Mouse (Mus musculus) kidney, postnatal 25 days (tissue): ENCODE results near the gene Mtch1.
"Not testable (repeated sequence)": the region's sequence is repeated elsewhere in the genome, so short reads cannot be mapped to it uniquely, and the experiment has no call there.

Experiments
- DNase-seq, 2 experiments: peaks; one replicate each; pipeline ENCODE4 v3.0.0; 2021; ENCODE audit warnings: mixed read lengths in 2 of 2

The Mtch1 gene

GRCm38 (mm10) chr17:29332186-29332685 lies 15.5 kb downstream of the Mtch1 start:
- peak in 1 of 2 experiments; percentile 42 for DNase-seq

GRCm38 (mm10) chr17:29330671-29331410 lies 16.9 kb downstream of the Mtch1 start:
- peak; percentile 41 to 80 for DNase-seq

- no peak for DNase-seq
Measured at GRCm38 (mm10) chr17:29330221-29330620, 17.5 kb downstream of the Mtch1 start.

- DNase-seq = no peak
Measured at GRCm38 (mm10) chr17:29327691-29328090, 20.0 kb downstream of the Mtch1 start.

- no peak for DNase-seq
Measured at GRCm38 (mm10) chr17:29326531-29327529, 20.9 kb downstream of the Mtch1 start.

GRCm38 (mm10) chr17:29325831-29326230 lies 21.9 kb downstream of the Mtch1 start:
- DNase-seq = no peak

- no peak for DNase-seq
Measured at GRCm38 (mm10) chr17:29323625-29324024, 24.1 kb downstream of the Mtch1 start.

- peak; percentile 66 to 82 for DNase-seq
Measured at GRCm38 (mm10) chr17:29322603-29322962, 25.2 kb downstream of the Mtch1 start.

- no peak for DNase-seq
Measured at GRCm38 (mm10) chr17:29321765-29322602, 25.8 kb downstream of the Mtch1 start.

- DNase-seq = no peak
Measured at GRCm38 (mm10) chr17:29319881-29320639, 27.7 kb downstream of the Mtch1 start.

GRCm38 (mm10) chr17:29319476-29319875 lies 28.3 kb downstream of the Mtch1 start:
- no peak for DNase-seq

GRCm38 (mm10) chr17:29318731-29319250 lies 28.9 kb downstream of the Mtch1 start:
- DNase-seq = no peak

- DNase-seq = not testable (repeated sequence)
Measured at GRCm38 (mm10) chr17:29317380-29317779, 30.4 kb downstream of the Mtch1 start, which contains the start of gene Pi16. Gene Pi16, plus strand, starts transcription at chr17:29317680.

- DNase-seq = no peak
Measured at GRCm38 (mm10) chr17:29316891-29317290, 30.8 kb downstream of the Mtch1 start.

- peak; percentile 45 to 60 for DNase-seq
Measured at GRCm38 (mm10) chr17:29315672-29316465, 31.9 kb downstream of the Mtch1 start.

- no peak for DNase-seq
Measured at GRCm38 (mm10) chr17:29313300-29313699, 34.4 kb downstream of the Mtch1 start.

- DNase-seq = no peak
Measured at GRCm38 (mm10) chr17:29312082-29312481, 35.7 kb downstream of the Mtch1 start.

GRCm38 (mm10) chr17:29311602-29312001 lies 36.1 kb downstream of the Mtch1 start:
- DNase-seq = no peak

- no peak for DNase-seq
Measured at GRCm38 (mm10) chr17:29310056-29310623, 37.6 kb downstream of the Mtch1 start.

GRCm38 (mm10) chr17:29305871-29306270 lies 41.9 kb downstream of the Mtch1 start:
- no peak for DNase-seq
